Mouse (Mus musculus): ENCODE data around the gene Tlk2. TPM values are rescaled to one million over a fixed set of nuclear protein-coding genes. Genes with fewer than 3 reads are reported as not detected.
A peak's percentile ranks its signal among the peaks of the same experiment; 100 is the strongest.

Tlk2 gene
- polyA plus RNA-seq, 1 experiment from 2014 or later = 30.5 TPM

- no peak overlapping the region for H3K4me3 ChIP-seq (ENCODE audit: low read depth, low read length)
- no peaks in the 10 kb centered on the region for H3K9me3 ChIP-seq (ENCODE audit: control insufficient read depth, low read length)
- WGBS = 79% methylated on average over 4 of the region's 4 CpGs
- H3K27me3 ChIP-seq (ENCODE audit: control insufficient read depth, insufficient read depth, low read length) = no peaks in the 10 kb centered on the region
- peaks cover 6% of the 10 kb centered on the region; the same call in 1 of the 2 replicates for H3K4me1 ChIP-seq (replicated peaks; ENCODE audit: control insufficient read depth, insufficient read depth, low read length)
- no peak for ATAC-seq (ENCODE audit: low FRiP score)
- H3K36me3 ChIP-seq (ENCODE audit: control insufficient read depth, insufficient read depth, low read length) = no peaks in the 10 kb centered on the region
- H3K27ac ChIP-seq (ENCODE audit: low read depth, low read length) = no peak overlapping the region
- no peak overlapping the region for H3K4me2 ChIP-seq (replicated peaks; ENCODE audit: low read depth, low read length)
- H3K9ac ChIP-seq (ENCODE audit: low read depth, low read length) = no peak overlapping the region
- no peak for DNase-seq (ENCODE audit: low spot score)
Observed at GRCm38 (mm10) chr11:105155915-105156314, 22.7 kb upstream of the Tlk2 start.

DNA sequence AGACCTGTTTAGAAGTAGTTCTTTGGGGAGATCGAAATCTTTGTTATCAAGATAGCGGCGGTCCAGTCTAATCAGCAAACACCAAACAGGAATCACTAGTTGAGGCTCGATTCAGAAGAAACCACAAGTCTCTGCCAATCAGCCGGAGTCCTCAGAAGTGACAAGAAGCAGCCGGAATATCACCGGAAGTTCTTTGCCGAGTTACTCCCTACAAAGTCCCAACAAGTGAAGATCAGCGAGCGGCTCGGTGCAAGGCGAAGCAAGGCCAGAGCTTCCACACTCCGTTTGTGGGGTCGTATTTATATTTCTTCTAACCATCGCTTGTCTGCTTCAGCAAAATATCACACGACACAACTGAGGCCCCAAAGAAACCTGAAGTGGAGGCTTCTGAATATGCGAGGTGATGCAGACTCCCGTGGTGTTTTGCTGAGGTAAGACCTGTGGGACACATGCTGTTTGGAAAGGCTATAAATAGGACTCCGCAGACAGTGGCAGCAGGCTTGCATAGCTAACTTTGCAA lies 21.8 kb upstream of the Tlk2 start:
- H3K27ac ChIP-seq (ENCODE audit: low read depth, low read length) = no peak overlapping the region
- no peak overlapping the region for H3K9ac ChIP-seq (ENCODE audit: low read depth, low read length)
- ATAC-seq (ENCODE audit: low FRiP score) (no peak), DNase-seq (ENCODE audit: low spot score) (no peak)
- H3K9me3 ChIP-seq (ENCODE audit: control insufficient read depth, low read length) = no peaks in the 10 kb centered on the region
- no peak overlapping the region for H3K4me3 ChIP-seq (ENCODE audit: low read depth, low read length)
- H3K27me3 ChIP-seq (ENCODE audit: control insufficient read depth, insufficient read depth, low read length) = no peaks in the 10 kb centered on the region
- H3K4me2 ChIP-seq (replicated peaks; ENCODE audit: low read depth, low read length) = no peak overlapping the region
- 86% methylated on average over 19 of the region's 19 CpGs for WGBS
- H3K36me3 ChIP-seq (ENCODE audit: control insufficient read depth, insufficient read depth, low read length) = no peaks in the 10 kb centered on the region
- H3K4me1 ChIP-seq (replicated peaks; ENCODE audit: control insufficient read depth, insufficient read depth, low read length) = peaks cover 6% of the 10 kb centered on the region; the same call in 1 of the 2 replicates

GRCm38 (mm10) chr11:105158047-105158446 lies 20.6 kb upstream of the Tlk2 start:
- H3K9me3 ChIP-seq (ENCODE audit: control insufficient read depth, low read length) = 0 out of 2 replicates have a peak, but pooled peaks cover 2% of the 10 kb centered on the region
- ATAC-seq (ENCODE audit: low FRiP score) (no peak), DNase-seq (ENCODE audit: low spot score) (no peak)
- H3K27ac ChIP-seq (ENCODE audit: low read depth, low read length) = no peak overlapping the region
- no peaks in the 10 kb centered on the region for H3K27me3 ChIP-seq (ENCODE audit: control insufficient read depth, insufficient read depth, low read length)
- H3K4me3 ChIP-seq (ENCODE audit: low read depth, low read length) = no peak overlapping the region
- no peak overlapping the region for H3K9ac ChIP-seq (ENCODE audit: low read depth, low read length)
- H3K4me1 ChIP-seq (replicated peaks; ENCODE audit: control insufficient read depth, insufficient read depth, low read length) = peaks cover 5% of the 10 kb centered on the region; the same call in 1 of the 2 replicates
- no peaks in the 10 kb centered on the region for H3K36me3 ChIP-seq (ENCODE audit: control insufficient read depth, insufficient read depth, low read length)
- H3K4me2 ChIP-seq (replicated peaks; ENCODE audit: low read depth, low read length) = no peak overlapping the region

DNA sequence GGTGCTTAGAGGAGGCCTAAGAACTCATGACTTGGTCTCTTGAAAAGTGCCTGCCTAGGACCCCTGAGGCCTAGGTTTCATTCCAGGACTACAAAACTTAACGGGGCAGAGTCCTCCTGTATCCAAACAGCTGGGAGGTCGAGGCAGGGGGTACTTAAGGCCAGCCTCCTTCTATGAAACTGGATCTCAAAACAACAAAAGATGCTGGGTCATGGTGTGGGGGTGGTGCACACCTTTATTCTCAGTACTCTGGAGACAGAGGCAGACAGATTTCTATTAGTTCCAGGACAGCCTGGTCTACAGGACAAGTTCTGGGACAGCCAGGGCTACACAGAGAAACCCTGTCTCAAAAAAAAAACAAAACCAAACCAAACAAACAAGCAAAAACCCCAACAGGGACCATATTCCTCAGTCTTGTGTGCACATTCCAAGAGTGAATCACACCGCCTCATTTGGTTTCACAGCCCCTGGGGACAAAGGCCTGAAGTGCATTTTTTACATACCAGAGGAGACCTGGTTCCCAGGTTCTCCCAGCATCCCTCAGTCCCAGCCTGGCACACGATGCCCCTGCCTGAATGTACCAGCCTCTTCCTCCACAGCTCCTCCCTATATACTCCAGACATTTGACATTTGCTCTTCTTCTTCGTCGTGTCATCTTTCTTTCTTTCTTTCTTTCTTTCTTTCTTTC lies 18.8 kb upstream of the Tlk2 start:
- WGBS = 61% methylated on average over 6 of the region's 6 CpGs
- no peak for ATAC-seq (ENCODE audit: low FRiP score)
- Histone ChIP-seq H3K9ac (ENCODE audit: low read depth, low read length) (no peak overlapping the region), H3K4me3 (ENCODE audit: low read depth, low read length) (no peak overlapping the region), H3K27ac (ENCODE audit: low read depth, low read length) (no peak overlapping the region), H3K9me3 (ENCODE audit: control insufficient read depth, low read length) (0 out of 2 replicates have a peak, but pooled peaks cover 2% of the 10 kb centered on the region), H3K4me1 (replicated peaks; ENCODE audit: control insufficient read depth, insufficient read depth, low read length) (no peaks in the 10 kb centered on the region), H3K4me2 (replicated peaks; ENCODE audit: low read depth, low read length) (no peak overlapping the region), H3K27me3 (ENCODE audit: control insufficient read depth, insufficient read depth, low read length) (no peaks in the 10 kb centered on the region), H3K36me3 (ENCODE audit: control insufficient read depth, insufficient read depth, low read length) (no peaks in the 10 kb centered on the region)
- no peak for DNase-seq (ENCODE audit: low spot score)

DNA sequence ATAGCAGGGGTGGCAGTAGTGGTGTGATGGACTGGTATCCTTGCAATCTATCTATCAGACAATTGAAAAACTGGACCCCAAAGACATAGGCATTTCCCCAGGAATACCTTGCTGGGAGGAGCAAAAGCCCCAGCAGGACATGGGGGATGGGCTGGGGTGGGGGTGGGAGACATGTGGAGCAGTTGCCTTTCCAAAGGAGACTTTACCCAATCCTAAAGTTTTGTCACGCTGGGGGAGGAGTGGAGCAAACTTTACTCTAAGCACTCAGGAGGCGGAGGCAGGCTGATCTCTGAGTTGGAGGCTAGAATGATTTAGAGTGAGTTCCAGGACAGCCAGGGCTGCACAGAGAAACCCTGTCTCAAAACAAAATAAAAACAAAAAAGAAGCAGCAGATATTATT lies 17.2 kb upstream of the Tlk2 start:
- ATAC-seq (ENCODE audit: low FRiP score) = no peak
- no peak overlapping the region for H3K4me3 ChIP-seq (ENCODE audit: low read depth, low read length)
- H3K27ac ChIP-seq (ENCODE audit: low read depth, low read length) = no peak overlapping the region
- no peaks in the 10 kb centered on the region for H3K4me1 ChIP-seq (replicated peaks; ENCODE audit: control insufficient read depth, insufficient read depth, low read length)
- no peaks in the 10 kb centered on the region for H3K36me3 ChIP-seq (ENCODE audit: control insufficient read depth, insufficient read depth, low read length)
- 0 out of 2 replicates have a peak, but pooled peaks cover 2% of the 10 kb centered on the region for H3K9me3 ChIP-seq (ENCODE audit: control insufficient read depth, low read length)
- DNase-seq (ENCODE audit: low spot score) = no peak
- H3K9ac ChIP-seq (ENCODE audit: low read depth, low read length) = no peak overlapping the region
- no peaks in the 10 kb centered on the region for H3K27me3 ChIP-seq (ENCODE audit: control insufficient read depth, insufficient read depth, low read length)
- WGBS = 79% methylated on average over 2 of the region's 2 CpGs
- H3K4me2 ChIP-seq (replicated peaks; ENCODE audit: low read depth, low read length) = no peak overlapping the region

DNA sequence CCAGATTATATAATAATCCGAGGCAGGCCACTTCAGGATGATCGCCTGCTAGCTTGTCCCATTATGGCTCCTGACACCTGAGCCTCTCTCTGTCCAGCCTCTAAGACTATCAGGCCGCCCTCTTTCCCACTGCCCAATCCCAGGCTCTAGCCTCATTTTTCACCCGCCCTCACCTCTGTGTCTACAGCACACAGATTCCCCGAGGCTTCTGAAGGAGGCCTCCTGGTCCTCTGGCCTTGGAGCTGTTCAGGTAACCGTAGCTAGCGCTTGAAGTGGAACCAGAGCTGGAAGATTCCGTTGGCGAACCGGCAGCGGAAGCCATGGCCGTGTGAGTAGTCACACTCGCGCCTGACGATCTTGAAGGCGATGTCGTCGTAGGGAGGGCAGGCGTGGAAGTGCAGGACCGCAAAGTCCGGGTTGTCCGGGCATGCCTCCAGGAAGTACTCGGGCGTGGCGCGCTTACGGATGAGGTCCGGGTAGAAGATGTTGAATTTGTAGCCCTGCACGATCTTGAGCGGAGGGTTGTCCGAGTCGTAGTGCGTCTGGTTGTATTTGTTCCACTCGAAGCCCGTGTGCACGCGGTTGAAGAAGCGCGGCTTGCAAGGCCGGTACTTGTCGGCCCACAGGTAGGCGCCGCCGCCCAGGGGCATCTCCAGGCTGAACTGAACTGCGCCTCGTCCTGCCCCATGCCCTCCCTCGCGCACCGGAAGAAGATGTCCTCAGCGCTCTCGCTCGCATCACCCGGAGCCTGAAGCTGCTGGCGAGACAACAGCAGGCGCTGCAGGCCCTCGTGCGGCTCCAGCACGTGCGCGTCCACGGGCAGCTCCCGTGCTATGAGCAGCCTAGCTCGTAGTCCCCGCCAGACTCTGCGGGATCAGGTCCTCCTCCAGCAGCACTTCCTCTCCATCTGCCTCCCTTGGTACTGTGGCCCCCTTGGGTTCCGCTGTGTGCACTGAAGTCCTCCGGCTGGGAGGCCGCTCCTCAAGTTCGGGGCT lies 13.8 kb upstream of the Tlk2 start:
- ATAC-seq (ENCODE audit: low FRiP score) = no peak
- Histone ChIP-seq H3K4me2 (replicated peaks; ENCODE audit: low read depth, low read length) (no peak overlapping the region), H3K4me1 (replicated peaks; ENCODE audit: control insufficient read depth, insufficient read depth, low read length) (no peaks in the 10 kb centered on the region), H3K36me3 (ENCODE audit: control insufficient read depth, insufficient read depth, low read length) (no peaks in the 10 kb centered on the region), H3K9me3 (ENCODE audit: control insufficient read depth, low read length) (0 out of 2 replicates have a peak, but pooled peaks cover 2% of the 10 kb centered on the region), H3K27ac (ENCODE audit: low read depth, low read length) (no peak overlapping the region), H3K4me3 (ENCODE audit: low read depth, low read length) (no peak overlapping the region), H3K27me3 (ENCODE audit: control insufficient read depth, insufficient read depth, low read length) (no peaks in the 10 kb centered on the region), H3K9ac (ENCODE audit: low read depth, low read length) (no peak overlapping the region)
- DNase-seq (ENCODE audit: low spot score) = no peak
- 80% methylated on average over 69 of the region's 69 CpGs for WGBS

- Histone ChIP-seq H3K4me2 (replicated peaks; ENCODE audit: low read depth, low read length) (no peak overlapping the region), H3K36me3 (ENCODE audit: control insufficient read depth, insufficient read depth, low read length) (no peaks in the 10 kb centered on the region), H3K9me3 (ENCODE audit: control insufficient read depth, low read length) (0 out of 2 replicates have a peak, but pooled peaks cover 2% of the 10 kb centered on the region), H3K27ac (ENCODE audit: low read depth, low read length) (no peak overlapping the region), H3K4me1 (replicated peaks; ENCODE audit: control insufficient read depth, insufficient read depth, low read length) (no peaks in the 10 kb centered on the region), H3K27me3 (ENCODE audit: control insufficient read depth, insufficient read depth, low read length) (no peaks in the 10 kb centered on the region), H3K9ac (ENCODE audit: low read depth, low read length) (no peak overlapping the region), H3K4me3 (ENCODE audit: low read depth, low read length) (no peak overlapping the region)
- WGBS = 85% methylated on average over 10 of the region's 10 CpGs
- DNase-seq (ENCODE audit: low spot score) (no peak), ATAC-seq (ENCODE audit: low FRiP score) (no peak)
Observed at GRCm38 (mm10) chr11:105166780-105167179, 11.8 kb upstream of the Tlk2 start.

DNA sequence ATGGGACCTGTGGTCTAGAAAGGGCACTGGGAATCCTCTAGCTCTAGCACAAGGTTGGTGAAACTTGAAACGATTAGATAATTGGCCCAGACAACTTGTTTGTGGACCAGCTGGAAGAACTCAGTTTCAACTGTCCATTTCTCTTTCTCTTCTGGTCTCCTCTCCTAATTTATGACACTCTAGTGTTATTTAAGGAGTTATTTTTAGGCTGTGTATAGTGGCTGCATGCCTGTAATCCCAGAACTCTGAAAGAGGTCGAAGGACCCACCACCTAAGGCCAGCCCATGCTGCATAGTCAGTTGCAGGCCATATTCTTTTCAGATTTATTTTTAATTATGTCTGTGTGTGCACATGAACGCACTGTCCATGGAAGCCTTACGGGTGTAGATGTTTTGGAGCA lies 916 bp downstream of the Tlk2 start:
- 89% methylated on average over 4 of the region's 4 CpGs for WGBS
- ATAC-seq (ENCODE audit: low FRiP score) = no peak
- no peaks in the 10 kb centered on the region for H3K27me3 ChIP-seq (ENCODE audit: control insufficient read depth, insufficient read depth, low read length)
- no peaks in the 10 kb centered on the region for H3K9me3 ChIP-seq (ENCODE audit: control insufficient read depth, low read length)
- no peak for DNase-seq (ENCODE audit: low spot score)
- H3K4me1 ChIP-seq (replicated peaks; ENCODE audit: control insufficient read depth, insufficient read depth, low read length) = no peaks in the 10 kb centered on the region
- H3K9ac ChIP-seq (ENCODE audit: low read depth, low read length) = no peak overlapping the region; the same call in 1 of the 2 replicates
- H3K4me2 ChIP-seq (replicated peaks; ENCODE audit: low read depth, low read length) = peak overlapping the region; percentile 81
- H3K36me3 ChIP-seq (ENCODE audit: control insufficient read depth, insufficient read depth, low read length) = peaks cover 4% of the 10 kb centered on the region; the same call in 1 of the 2 replicates
- peak overlapping the region; percentile 93 for H3K4me3 ChIP-seq (ENCODE audit: low read depth, low read length)
- no peak overlapping the region for H3K27ac ChIP-seq (ENCODE audit: low read depth, low read length)
